Mouse (Mus musculus) layer of hippocampus, adult 2 months (tissue): ENCODE results near the gene Lysmd1. TPM values are rescaled to one million over a fixed set of nuclear protein-coding genes. Genes with fewer than 3 reads are reported as not detected.
A peak's percentile ranks its signal among the peaks of the same experiment; 100 is the strongest.
"Not testable (repeated sequence)": the region's sequence is repeated elsewhere in the genome, so short reads cannot be mapped to it uniquely, and the experiment has no call there.

Experiments
- DNase-seq, 2 experiments: peaks; one replicate each; pipeline ENCODE4 v3.0.0; 2022; ENCODE audit warnings: low spot score in 2 of 2
- H3K27ac ChIP-seq: fragments of 200-600 bp; 2 replicates; pipeline ENCODE4 v1.8.1; 2022
- H3K4me3 ChIP-seq: fragments of 200-600 bp; 2 replicates; pipeline ENCODE4 v1.8.1; 2022; ENCODE audit warnings: mild to moderate bottlenecking
- CTCF ChIP-seq: fragments of 200-600 bp; conservative IDR thresholded peaks from 2 replicates; pipeline ENCODE4 v1.8.1; 2022; ENCODE audit warnings: antibody characterized with exemption, mild to moderate bottlenecking, moderate library complexity
- total RNA-seq, 2 experiments: library from RNA; stranded (reverse); gene quantifications; 2 replicates each; pipeline ENCODE4 v1.2.3; 2021

Lysmd1 gene
- total RNA-seq, 2 experiments from 2014 or later, result 16.4 to 16.7 TPM

DNA sequence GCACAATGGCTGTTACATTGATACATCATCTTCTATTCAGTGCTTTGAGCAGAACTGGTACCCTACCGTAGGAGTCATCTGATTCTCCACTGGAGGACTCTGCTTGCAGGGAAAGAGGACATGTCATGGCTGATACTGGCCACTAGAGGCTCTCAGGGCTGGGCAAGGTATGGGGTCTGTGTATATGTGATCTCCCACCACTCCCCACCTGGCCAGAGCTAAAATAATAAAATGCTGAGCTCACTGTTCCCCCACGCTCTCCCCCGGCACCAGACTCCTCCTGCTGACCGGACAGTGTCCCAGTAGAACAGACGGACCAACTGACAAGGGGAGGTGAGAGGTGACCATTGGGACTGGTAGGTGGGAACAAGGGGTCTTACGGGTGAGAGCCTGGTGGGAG lies 9.6 kb upstream of the Lysmd1 start, which contains the start of gene Tmod4:
TSS of gene Tmod4 (plus strand) at position 231 of the 400 bp plus-strand sequence.
- no peak within 1 kb of the TSS for H3K4me3 ChIP-seq
- no peak for DNase-seq
- peak within 1 kb of the TSS; percentile 21; the same call in 1 of the 2 replicates for H3K27ac ChIP-seq
- peak; percentile 74 for TF ChIP-seq CTCF

DNA sequence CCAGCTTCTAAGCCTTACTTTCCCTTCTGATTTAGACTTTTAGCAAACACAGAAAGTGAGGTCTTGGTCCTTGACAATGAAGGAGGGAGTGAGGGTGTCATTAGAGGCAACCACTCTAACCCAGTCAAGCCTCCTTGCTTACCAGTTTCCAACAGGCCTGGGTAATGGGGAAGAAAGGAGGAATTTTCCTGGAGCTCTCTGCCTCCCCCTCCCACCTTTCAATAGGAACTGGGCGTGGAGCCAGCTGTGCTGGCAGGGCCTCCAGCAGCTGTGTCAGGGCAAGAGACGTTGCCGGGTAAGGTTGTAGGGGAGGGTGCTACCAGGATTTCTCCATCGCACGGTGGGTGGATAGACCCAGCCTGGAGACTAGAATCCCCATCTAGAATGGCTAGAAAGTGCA lies 8.9 kb upstream of the Lysmd1 start:
- H3K4me3 ChIP-seq, result no peak overlapping the region
- peak overlapping the region; percentile 21; the same call in 1 of the 2 replicates for H3K27ac ChIP-seq
- DNase-seq, result peak in 1 of 2 experiments; percentile 42
- no peak for TF ChIP-seq CTCF

GRCm38 (mm10) chr3:95129226-95129651 lies 4.6 kb upstream of the Lysmd1 start:
- DNase-seq, result no peak
- Histone ChIP-seq H3K4me3 (no peak overlapping the region), H3K27ac (no peak overlapping the region)
- no peak for TF ChIP-seq CTCF

DNA sequence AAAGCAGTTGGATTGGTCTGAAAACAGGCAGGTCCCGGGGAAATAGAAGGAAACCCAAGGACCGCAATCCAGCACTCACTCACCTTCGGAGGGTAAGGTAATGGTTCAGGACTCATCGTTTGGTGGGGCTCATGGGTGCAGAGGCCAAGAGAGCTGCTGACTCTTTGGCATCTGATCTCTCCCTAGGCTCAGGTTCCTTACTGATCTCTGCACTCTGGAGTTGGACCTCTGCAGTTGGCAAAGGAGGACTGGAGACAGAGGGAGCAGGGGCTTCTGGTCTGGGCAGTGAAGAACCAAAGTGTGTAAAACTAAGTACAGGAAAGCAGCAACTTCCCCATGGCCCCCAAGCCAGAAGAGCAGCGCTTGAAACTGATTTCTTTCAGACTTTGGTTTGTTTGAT lies 3.8 kb upstream of the Lysmd1 start:
- Histone ChIP-seq H3K27ac (no peak overlapping the region), H3K4me3 (no peak overlapping the region)
- TF ChIP-seq CTCF, result no peak
- DNase-seq, result no peak

- not testable (repeated sequence) for H3K27ac ChIP-seq
These were observed 1.5 kb upstream of the Lysmd1 start for GRCm38 (mm10) chr3:95132389-95132788.

GRCm38 (mm10) chr3:95133176-95133575 lies 712 bp upstream of the Lysmd1 start:
- Histone ChIP-seq H3K4me3 (peak overlapping the region; percentile 63), H3K27ac (peak overlapping the region; percentile 91)
- no peak for TF ChIP-seq CTCF
- DNase-seq, result no peak

More at GRCm38 (mm10) chr3:95132389-95132788, 1.5 kb upstream of the Lysmd1 start:
- H3K4me3 ChIP-seq, DNase-seq: not testable (repeated sequence)
- TF ChIP-seq CTCF, result peak; percentile 65

- peak overlapping the region; percentile 63 for H3K4me3 ChIP-seq
- not testable (repeated sequence) for H3K27ac ChIP-seq, DNase-seq
These were observed 245 bp downstream of the Lysmd1 start for GRCm38 (mm10) chr3:95134133-95134532.

GRCm38 (mm10) chr3:95135023-95135422 lies 1.1 kb downstream of the Lysmd1 start:
- Histone ChIP-seq H3K4me3 (peak overlapping the region; percentile 56), H3K27ac (peak overlapping the region; percentile 14)
- no peak for TF ChIP-seq CTCF
- DNase-seq, result no peak

GRCm38 (mm10) chr3:95135433-95136052 lies 1.7 kb downstream of the Lysmd1 start:
- H3K27ac ChIP-seq, result peak overlapping the region; percentile 14
- H3K4me3 ChIP-seq, result peak overlapping the region; percentile 56
- no peak for DNase-seq
- TF ChIP-seq CTCF, result no peak

DNA sequence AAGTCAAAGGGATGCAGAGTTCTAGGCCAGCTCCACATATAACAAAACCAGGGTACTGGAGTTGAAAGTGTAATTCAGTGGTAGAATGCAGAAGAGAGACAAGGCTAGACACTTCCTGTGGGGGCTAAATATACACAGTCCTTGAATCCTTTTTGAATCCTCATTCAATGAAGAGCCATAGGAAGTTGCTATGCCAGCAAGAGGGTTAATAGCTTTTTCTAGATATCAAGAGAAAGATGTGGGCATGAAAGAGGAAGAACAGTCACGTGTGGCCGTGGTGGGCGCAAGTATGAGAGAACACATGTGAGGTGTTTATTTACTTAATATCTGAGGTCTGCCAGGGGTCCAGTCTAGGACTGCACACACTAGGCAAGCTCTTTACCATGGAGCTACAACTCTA lies 2.4 kb downstream of the Lysmd1 start:
- no peak for DNase-seq
- no peak for TF ChIP-seq CTCF

GRCm38 (mm10) chr3:95139586-95140288 lies 5.8 kb downstream of the Lysmd1 start:
- H3K27ac ChIP-seq, result peak overlapping the region; percentile 23; the same call in 1 of the 2 replicates
- no peak for TF ChIP-seq CTCF
- DNase-seq, result no peak
- no peak overlapping the region for H3K4me3 ChIP-seq

More for the DNA sequence above, 2.4 kb downstream of the Lysmd1 start:
- H3K4me3 ChIP-seq, result no peak overlapping the region
- no peak overlapping the region for H3K27ac ChIP-seq

- Histone ChIP-seq H3K27ac (peak overlapping the region; percentile 23; the same call in 1 of the 2 replicates), H3K4me3 (no peak overlapping the region)
- TF ChIP-seq CTCF, result no peak
- no peak for DNase-seq
These were observed 6.4 kb downstream of the Lysmd1 start for GRCm38 (mm10) chr3:95140289-95140595.

DNA sequence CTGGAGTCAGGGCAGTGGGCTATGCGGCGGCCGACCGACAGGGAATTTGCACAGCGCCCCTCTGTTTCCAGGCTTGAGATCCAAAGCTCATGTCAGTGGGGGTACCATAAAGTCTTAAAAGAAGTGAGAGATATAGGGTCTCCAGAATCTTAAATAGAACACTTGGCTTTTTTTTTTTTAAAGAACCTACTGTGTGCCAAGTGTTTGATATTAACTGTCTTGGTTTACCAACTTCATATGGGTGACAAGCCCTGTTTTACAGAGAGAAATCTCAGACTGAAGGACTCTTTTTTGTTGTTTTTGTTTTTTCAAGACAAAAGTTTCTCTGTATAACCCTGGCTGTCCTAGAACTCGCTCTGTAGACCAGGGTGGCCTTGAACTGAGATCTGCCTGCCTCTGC lies 6.9 kb downstream of the Lysmd1 start:
- Histone ChIP-seq H3K27ac (no peak overlapping the region), H3K4me3 (no peak overlapping the region)
- DNase-seq, result no peak
- no peak for TF ChIP-seq CTCF

DNA sequence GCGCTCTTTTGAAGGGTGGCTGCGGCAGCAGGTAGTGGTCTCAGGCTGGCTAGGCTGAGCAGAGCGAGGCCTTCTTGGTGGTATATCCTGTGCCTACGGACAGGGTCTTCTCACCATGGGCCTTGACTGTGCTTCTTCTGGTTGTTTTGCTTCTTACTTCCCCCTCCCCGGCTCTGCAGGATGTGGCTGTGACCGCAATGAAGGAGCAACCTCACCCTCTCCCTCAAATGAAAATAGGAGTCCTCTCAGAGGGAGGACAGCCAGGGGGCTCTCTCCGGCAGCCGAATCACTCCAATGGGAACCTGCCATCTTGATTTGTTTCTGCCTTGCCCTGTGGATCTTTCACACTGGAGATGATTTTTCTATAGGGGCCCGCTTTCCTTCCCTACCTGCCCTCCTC lies 7.6 kb downstream of the Lysmd1 start:
- Histone ChIP-seq H3K27ac (no peak overlapping the region; the same call in 1 of the 2 replicates), H3K4me3 (peak overlapping the region; percentile 15)
- DNase-seq, result no peak
- no peak for TF ChIP-seq CTCF
